Mouse (Mus musculus) olfactory bulb, adult 2 months (tissue): ENCODE results near the gene Pkd1.

Experiments
- CTCF ChIP-seq: fragments of 200-500 bp; IDR thresholded peaks from 2 replicates; pipeline ENCODE4 v1.5.1; 2012; ENCODE audit warnings: low read depth, mild to moderate bottlenecking, low read length, moderate library complexity; ENCODE audit not compliant: insufficient read depth
- POLR2A ChIP-seq: fragments of 200-500 bp; IDR thresholded peaks from 2 replicates; pipeline ENCODE4 v1.6.1; 2012; ENCODE audit warnings: mild to moderate bottlenecking, low read depth, low read length, moderate library complexity; ENCODE audit not compliant: insufficient read depth

DNA sequence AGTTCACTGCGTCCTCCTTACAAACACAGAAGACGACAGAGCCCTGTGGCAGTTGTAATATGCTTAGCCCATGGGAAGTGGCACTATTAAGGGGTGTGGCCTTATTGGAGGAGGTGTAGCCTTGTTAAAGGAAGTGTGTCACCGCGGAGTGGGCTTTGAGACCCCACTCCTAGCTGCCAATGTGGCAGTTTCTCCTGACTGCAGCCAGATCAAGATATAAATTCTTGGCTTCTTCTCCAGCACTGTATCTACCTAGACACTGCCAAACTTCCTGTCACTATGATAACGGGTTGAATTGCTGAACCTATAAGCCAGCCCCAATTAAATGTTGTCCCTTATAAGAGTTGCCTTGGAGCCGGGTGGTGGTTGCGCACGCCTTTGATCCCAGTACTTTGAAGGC is 75.8 kb downstream of the Pkd1 start:
- TF ChIP-seq CTCF (no peak), POLR2A (no peak)
